In genomic region chr16:21198529-21198928, GRCm38 (mm10) we compare ENCODE assay signal across 10 mouse cellular contexts. TPM values are rescaled to one million over a fixed set of nuclear protein-coding genes. Genes with fewer than 3 reads are reported as not detected.
DNase-seq lines count a peak whose midpoint lies in the region; ATAC-seq and TF ChIP-seq lines count a peak whose summit lies in the region.
"Had no signal": no experiment of that assay in that cellular context is flagged by ENCODE, and none has a peak within 500 bp of the region (broad histone marks: within the 10 kb centered on the region; RNA-seq: fewer than 3 reads in every experiment).

No protein-coding gene starts in this region.

- H3K36me3 ChIP-seq in liver, embryonic 14.5 days (replicated peaks; ENCODE audit: control insufficient read depth, insufficient read depth, low read depth), result no peaks in the 10 kb centered on the region

- no peak for ATAC-seq in liver, embryonic 14.5 days (ENCODE audit: insufficient read depth)
- 0 out of 2 replicates have a peak, but pooled peaks have one; percentile 45 for ATAC-seq in megakaryocyte, adult 5-6 weeks (ENCODE audit: poor library complexity, severe bottlenecking)
- no peak for ATAC-seq in activated CD4-positive, CD25-positive, alpha-beta regulatory T cell, adult 4 months
- ATAC-seq: Patski had no signal

- 8% methylated on average over 1 of the region's 1 CpGs for WGBS in liver, embryonic 14.5 days (ENCODE audit: insufficient replicate concordance)

- DNase-seq in embryo, embryonic 10 days (ENCODE audit: low spot score), result peak; percentile 52
- no peak for DNase-seq in embryo, embryonic 9.5 days (ENCODE audit: extremely low spot score)
- no peak for DNase-seq in liver, embryonic 14.5 days (ENCODE audit: low read depth in 3 of 3, low spot score in 3 of 3)
- DNase-seq in liver (no peak), MEL-GATA-1-ER (ENCODE audit: extremely low read depth, low read depth) (peak; percentile 49)
- no peak for DNase-seq in c-Kit-positive CD71-positive TER-119-positive erythroid progenitor cells, embryonic 14.5 days (ENCODE audit: low spot score)

- no peaks in the 10 kb centered on the region for H3K9me3 ChIP-seq in liver, embryonic 14.5 days (ENCODE audit: control insufficient read depth, low read length)

- peak; percentile 67 for TF ChIP-seq CTCF in liver, embryonic 14.5 days (IDR thresholded peaks at IDR 0.05; ENCODE audit: low read depth)

- no peak for TF ChIP-seq EP300 in liver, embryonic 14.5 days (IDR thresholded peaks at IDR 0.05; ENCODE audit: low read depth)

- H3K9ac ChIP-seq in liver, embryonic 14.5 days (replicated peaks), result no peak overlapping the region

- H3K4me1 ChIP-seq in liver, embryonic 14.5 days (replicated peaks; ENCODE audit: control insufficient read depth in 2 of 2, insufficient read depth in 2 of 2, low read length in 1 of 2), result no peaks in the 10 kb centered on the region

- peaks cover 4% of the 10 kb centered on the region; the same call in 1 of the 2 replicates for H3K27me3 ChIP-seq in liver, embryonic 14.5 days (ENCODE audit: control insufficient read depth, insufficient read depth, low read length)

- no peak overlapping the region for H3K4me3 ChIP-seq in liver, embryonic 14.5 days (ENCODE audit: insufficient read depth in 1 of 2, low read depth in 2 of 2, low read length in 2 of 2)

- H3K4me2 ChIP-seq in liver, embryonic 14.5 days (ENCODE audit: low read depth), result no peak overlapping the region

- no peak overlapping the region for H3K27ac ChIP-seq in liver, embryonic 14.5 days

RNA-seq across cellular contexts. Expression of gene Ephb3, which starts 6.0 kb away (rescaled TPM):
- 0.43 and 0.48 TPM in 2 replicates for polyA plus RNA-seq in liver, embryonic 14.5 days (2012; rRNA removed)
- 0.20 and 0.47 TPM in 2 replicates for polyA plus RNA-seq in liver, embryonic 14.5 days (2014; fragmentation: Nextera tagmentation; extraction: Ambion mirVana)
- total RNA-seq in megakaryocyte, adult 5-6 weeks (2015), result not detected in 2 replicates
- total RNA-seq in megakaryocyte, adult 5-6 weeks (2017), result 0.16 TPM in 1 of 2 replicates, not detected in the other
- polyA plus RNA-seq in activated CD4-positive, CD25-positive, alpha-beta regulatory T cell, adult 4 months (2017; shearing (Covaris generic)), result not detected

RNA-seq across cellular contexts. Expression of gene Teddm3, which starts 44.7 kb away (rescaled TPM):
- polyA plus RNA-seq in liver, embryonic 14.5 days (2012; rRNA removed), result not detected in 2 replicates
- not detected in 2 replicates for polyA plus RNA-seq in liver, embryonic 14.5 days (2014; fragmentation: Nextera tagmentation; extraction: Ambion mirVana)
- not detected in 2 replicates for total RNA-seq in megakaryocyte, adult 5-6 weeks (2015)
- not detected in 2 replicates for total RNA-seq in megakaryocyte, adult 5-6 weeks (2017)
- polyA plus RNA-seq in activated CD4-positive, CD25-positive, alpha-beta regulatory T cell, adult 4 months (2017; shearing (Covaris generic)), result under 1 TPM in 1 of 2 experiments, not detected in 1; 0.82 TPM
- total RNA-seq: heart, adult 8-10 months had no signal
- polyA plus RNA-seq: Patski had no signal

Comparison
In these comparisons a context has a peak if more than half of its experiments do, and no peak if none do; other contexts are left out.
1. DNase-seq: peak in embryo, embryonic 10 days (single experiment) and MEL-GATA-1-ER (single experiment); none in embryo, embryonic 9.5 days (single experiment), liver, embryonic 14.5 days (0 of 3), liver (single experiment) and c-Kit-positive CD71-positive TER-119-positive erythroid progenitor cells, embryonic 14.5 days (single experiment).